Mouse (Mus musculus) lung, adult 2 months (tissue): ENCODE measurements around the gene Nr6a1. TPM values are rescaled to one million over a fixed set of nuclear protein-coding genes. Genes with fewer than 3 reads are reported as not detected.

ENCODE experiments used
- DNase-seq: peaks from one replicate; pipeline ENCODE4 v3.0.0; 2022
- H3K4me1 ChIP-seq: fragments of 200-500 bp; 2 replicates; pipeline ENCODE4 v1.6.1; 2011; ENCODE audit warnings: low read length; ENCODE audit not compliant: control insufficient read depth, insufficient read depth
- H3K4me3 ChIP-seq: fragments of 200-500 bp; replicated peaks from 2 replicates; pipeline ENCODE3; 2011; ENCODE audit warnings: low read depth, mild to moderate bottlenecking, control low read depth, low read length; ENCODE audit errors: extremely low read depth
- CTCF ChIP-seq: fragments of 200-500 bp; IDR thresholded peaks from 2 replicates; pipeline ENCODE4 v1.5.1; 2011; ENCODE audit warnings: mild to moderate bottlenecking, low read length, control low read depth; ENCODE audit not compliant: insufficient read depth
- POLR2A ChIP-seq: fragments of 200-500 bp; IDR thresholded peaks from 2 replicates; pipeline ENCODE4 v1.6.1; 2011; ENCODE audit warnings: low read depth, mild to moderate bottlenecking, control low read depth, low read length, borderline replicate concordance; ENCODE audit errors: extremely low read depth
- WGBS: fragments of 180-500 bp; shearing (Covaris S2); methylation state at CpG from one replicate; pipeline ENCODE4 v1.1.7; 2018; 5-methylcytosine and 5-hydroxymethylcytosine counted together
- polyA plus RNA-seq: library from polyadenylated mRNA; depleted of rRNA; stranded (reverse); fragments of >200 nt; gene quantifications from 2 replicates; pipeline ENCODE4 v1.2.3, GENCODE M21; 2012

Nr6a1 gene
- polyA plus RNA-seq, 1 experiment, result 6.5 TPM

- peaks cover 3% of the 10 kb centered on the region for H3K4me1 ChIP-seq
- no peak overlapping the region for H3K4me3 ChIP-seq
- no peak for DNase-seq
- 11% methylated on average over 58 of the region's 58 CpGs for WGBS
- TF ChIP-seq POLR2A (no peak), CTCF (no peak)
Measured at GRCm38 (mm10) chr2:38712076-38712768, 215.3 kb downstream of the Nr6a1 start.

GRCm38 (mm10) chr2:38711421-38711861 is 216.0 kb downstream of the Nr6a1 start:
- TF ChIP-seq POLR2A, result no peak
- no peak for TF ChIP-seq CTCF
- H3K4me3 ChIP-seq, result no peak overlapping the region
- peak; percentile 12 for DNase-seq
- 5% methylated on average over 40 of the region's 40 CpGs for WGBS
- H3K4me1 ChIP-seq, result peaks cover 3% of the 10 kb centered on the region

GRCm38 (mm10) chr2:38710304-38711241 is 216.9 kb downstream of the Nr6a1 start:
- H3K4me3 ChIP-seq, result no peak overlapping the region
- H3K4me1 ChIP-seq, result peaks cover 3% of the 10 kb centered on the region
- no peak for TF ChIP-seq CTCF
- TF ChIP-seq POLR2A, result no peak
- DNase-seq, result peak; percentile 25
- WGBS, result 4% methylated on average over 75 of the region's 75 CpGs

- Histone ChIP-seq H3K4me3 (no peak overlapping the region), H3K4me1 (peaks cover 3% of the 10 kb centered on the region)
- 44% methylated on average over 12 of the region's 12 CpGs for WGBS
- TF ChIP-seq POLR2A, result no peak
- TF ChIP-seq CTCF, result no peak
- no peak for DNase-seq
Measured at GRCm38 (mm10) chr2:38708907-38709688, 218.4 kb downstream of the Nr6a1 start.

- TF ChIP-seq POLR2A, result no peak
- no peak for TF ChIP-seq CTCF
- DNase-seq, result no peak
- H3K4me1 ChIP-seq, result peaks cover 3% of the 10 kb centered on the region
- WGBS, result 39% methylated on average over 6 of the region's 6 CpGs
- H3K4me3 ChIP-seq, result no peak overlapping the region
Measured at GRCm38 (mm10) chr2:38706661-38707060, 220.8 kb downstream of the Nr6a1 start.

GRCm38 (mm10) chr2:38705036-38705435 is 222.5 kb downstream of the Nr6a1 start:
- WGBS, result 74% methylated on average over 4 of the region's 4 CpGs
- TF ChIP-seq POLR2A (no peak), CTCF (no peak)
- no peak for DNase-seq

GRCm38 (mm10) chr2:38704336-38704735 is 223.2 kb downstream of the Nr6a1 start:
- no peak for DNase-seq
- H3K4me1 ChIP-seq, result no peaks in the 10 kb centered on the region; the same call in 1 of the 2 replicates
- TF ChIP-seq POLR2A, result no peak
- TF ChIP-seq CTCF, result no peak
- no peak overlapping the region for H3K4me3 ChIP-seq
- WGBS, result 75% methylated on average over 9 of the region's 9 CpGs

More at GRCm38 (mm10) chr2:38705036-38705435, 222.5 kb downstream of the Nr6a1 start:
- H3K4me3 ChIP-seq, result no peak overlapping the region
- H3K4me1 ChIP-seq, result no peaks in the 10 kb centered on the region; the same call in 1 of the 2 replicates

- Histone ChIP-seq H3K4me3 (no peak overlapping the region), H3K4me1 (no peaks in the 10 kb centered on the region)
- 70% methylated on average over 5 of the region's 5 CpGs for WGBS
- no peak for DNase-seq
- TF ChIP-seq POLR2A, result no peak
- TF ChIP-seq CTCF, result no peak
Measured at GRCm38 (mm10) chr2:38700177-38700576, 227.3 kb downstream of the Nr6a1 start.

- H3K4me3 ChIP-seq, result no peak overlapping the region
- H3K4me1 ChIP-seq, result no peaks in the 10 kb centered on the region
- no peak for TF ChIP-seq CTCF
- TF ChIP-seq POLR2A, result no peak
- no peak for DNase-seq
- 85% methylated on average over 5 of the region's 5 CpGs for WGBS
Measured at GRCm38 (mm10) chr2:38698623-38699022, 228.9 kb downstream of the Nr6a1 start.
